Mouse (Mus musculus): ENCODE measurements around the gene Kctd3.
"Not testable (repeated sequence)": the region's sequence is repeated elsewhere in the genome, so short reads cannot be mapped to it uniquely, and the experiment has no call there.

- TF ChIP-seq GATA1 (IDR thresholded peaks at IDR 0.05; ENCODE audit: borderline replicate concordance, low read length); FLI1 (IDR thresholded peaks at IDR 0.05; ENCODE audit: low read length): not testable (repeated sequence)
Observed at GRCm38 (mm10) chr1:189032817-189033216, 25.2 kb upstream of the Kctd3 start.
